Mouse (Mus musculus): Measurements from ENCODE around the gene Gng12. TPM values are rescaled to one million over a fixed set of nuclear protein-coding genes. Genes with fewer than 3 reads are reported as not detected.

The Gng12 gene
- total and polyA plus RNA-seq, 2 experiments from 2014 or later: 20.1 to 41.0 TPM

GRCm38 (mm10) chr6:66920786-66921185 is 24.6 kb downstream of the Gng12 start:
- ATAC-seq (ENCODE audit: insufficient read depth, low read depth) (no peak), DNase-seq (ENCODE audit: low spot score) (no peak)
- H3K9me3 ChIP-seq (replicated peaks; ENCODE audit: control insufficient read depth, low read length): no peaks in the 10 kb centered on the region
- H3K27me3 ChIP-seq (ENCODE audit: control insufficient read depth, insufficient read depth, low read length): no peaks in the 10 kb centered on the region
- WGBS: 88% methylated on average over 4 of the region's 4 CpGs
- H3K4me1 ChIP-seq (ENCODE audit: control insufficient read depth, insufficient read depth): no peaks in the 10 kb centered on the region
- no peak overlapping the region for H3K4me3 ChIP-seq (ENCODE audit: low read depth, low read length)
- no peak overlapping the region for H3K9ac ChIP-seq (replicated peaks; ENCODE audit: low read depth, low read length)
- H3K27ac ChIP-seq (ENCODE audit: low read depth): no peak overlapping the region
- H3K36me3 ChIP-seq (replicated peaks; ENCODE audit: control insufficient read depth, insufficient read depth, low read length): peaks cover 3% of the 10 kb centered on the region; the same call in 1 of the 2 replicates
- TF ChIP-seq CTCF (IDR thresholded peaks at IDR 0.05; ENCODE audit: low read depth) (no peak), EP300 (IDR thresholded peaks at IDR 0.05; ENCODE audit: low read depth) (no peak)
- no peak overlapping the region for H3K4me2 ChIP-seq (ENCODE audit: low read depth, low read length)

- TF ChIP-seq EP300 (IDR thresholded peaks at IDR 0.05; ENCODE audit: low read depth) (no peak), CTCF (IDR thresholded peaks at IDR 0.05; ENCODE audit: low read depth) (no peak)
- Histone ChIP-seq H3K9me3 (replicated peaks; ENCODE audit: control insufficient read depth, low read length) (no peaks in the 10 kb centered on the region), H3K9ac (replicated peaks; ENCODE audit: low read depth, low read length) (no peak overlapping the region), H3K27ac (ENCODE audit: low read depth) (no peak overlapping the region), H3K27me3 (ENCODE audit: control insufficient read depth, insufficient read depth, low read length) (no peaks in the 10 kb centered on the region), H3K36me3 (replicated peaks; ENCODE audit: control insufficient read depth, insufficient read depth, low read length) (no peaks in the 10 kb centered on the region), H3K4me1 (ENCODE audit: control insufficient read depth, insufficient read depth) (no peaks in the 10 kb centered on the region), H3K4me2 (ENCODE audit: low read depth, low read length) (no peak overlapping the region), H3K4me3 (ENCODE audit: low read depth, low read length) (no peak overlapping the region)
- DNase-seq (ENCODE audit: low spot score) (no peak), ATAC-seq (ENCODE audit: insufficient read depth, low read depth) (no peak)
- WGBS: 83% methylated on average over 4 of the region's 4 CpGs
These were observed 25.6 kb downstream of the Gng12 start for GRCm38 (mm10) chr6:66921755-66922154.

- 89% methylated on average over 7 of the region's 7 CpGs for WGBS
- Histone ChIP-seq H3K9ac (replicated peaks; ENCODE audit: low read depth, low read length) (no peak overlapping the region), H3K27ac (ENCODE audit: low read depth) (no peak overlapping the region), H3K4me2 (ENCODE audit: low read depth, low read length) (no peak overlapping the region), H3K4me1 (ENCODE audit: control insufficient read depth, insufficient read depth) (no peaks in the 10 kb centered on the region), H3K27me3 (ENCODE audit: control insufficient read depth, insufficient read depth, low read length) (no peaks in the 10 kb centered on the region), H3K36me3 (replicated peaks; ENCODE audit: control insufficient read depth, insufficient read depth, low read length) (no peaks in the 10 kb centered on the region), H3K9me3 (replicated peaks; ENCODE audit: control insufficient read depth, low read length) (no peaks in the 10 kb centered on the region), H3K4me3 (ENCODE audit: low read depth, low read length) (no peak overlapping the region)
- TF ChIP-seq EP300 (IDR thresholded peaks at IDR 0.05; ENCODE audit: low read depth): no peak
- TF ChIP-seq CTCF (IDR thresholded peaks at IDR 0.05; ENCODE audit: low read depth): no peak
- DNase-seq (ENCODE audit: low spot score) (no peak), ATAC-seq (ENCODE audit: insufficient read depth, low read depth) (no peak)
These were observed 26.3 kb downstream of the Gng12 start for GRCm38 (mm10) chr6:66922501-66922900.

- Histone ChIP-seq H3K27ac (ENCODE audit: low read depth) (no peak overlapping the region), H3K4me2 (ENCODE audit: low read depth, low read length) (no peak overlapping the region), H3K4me3 (ENCODE audit: low read depth, low read length) (no peak overlapping the region), H3K27me3 (ENCODE audit: control insufficient read depth, insufficient read depth, low read length) (no peaks in the 10 kb centered on the region), H3K36me3 (replicated peaks; ENCODE audit: control insufficient read depth, insufficient read depth, low read length) (no peaks in the 10 kb centered on the region), H3K9ac (replicated peaks; ENCODE audit: low read depth, low read length) (no peak overlapping the region), H3K4me1 (ENCODE audit: control insufficient read depth, insufficient read depth) (no peaks in the 10 kb centered on the region), H3K9me3 (replicated peaks; ENCODE audit: control insufficient read depth, low read length) (no peaks in the 10 kb centered on the region)
- TF ChIP-seq CTCF (IDR thresholded peaks at IDR 0.05; ENCODE audit: low read depth): no peak
- TF ChIP-seq EP300 (IDR thresholded peaks at IDR 0.05; ENCODE audit: low read depth): no peak
- DNase-seq (ENCODE audit: low spot score): no peak
- 93% methylated on average over 4 of the region's 4 CpGs for WGBS
- no peak for ATAC-seq (ENCODE audit: insufficient read depth, low read depth)
These were observed 27.7 kb downstream of the Gng12 start for GRCm38 (mm10) chr6:66923851-66924250.

GRCm38 (mm10) chr6:66924315-66924965 is 28.2 kb downstream of the Gng12 start:
- WGBS: 86% methylated on average over 7 of the region's 7 CpGs
- Histone ChIP-seq H3K36me3 (replicated peaks; ENCODE audit: control insufficient read depth, insufficient read depth, low read length) (no peaks in the 10 kb centered on the region), H3K4me2 (ENCODE audit: low read depth, low read length) (no peak overlapping the region), H3K9ac (replicated peaks; ENCODE audit: low read depth, low read length) (no peak overlapping the region), H3K9me3 (replicated peaks; ENCODE audit: control insufficient read depth, low read length) (no peaks in the 10 kb centered on the region), H3K4me3 (ENCODE audit: low read depth, low read length) (no peak overlapping the region), H3K4me1 (ENCODE audit: control insufficient read depth, insufficient read depth) (no peaks in the 10 kb centered on the region), H3K27ac (ENCODE audit: low read depth) (no peak overlapping the region), H3K27me3 (ENCODE audit: control insufficient read depth, insufficient read depth, low read length) (no peaks in the 10 kb centered on the region)
- ATAC-seq (ENCODE audit: insufficient read depth, low read depth) (no peak), DNase-seq (ENCODE audit: low spot score) (no peak)
- TF ChIP-seq CTCF (IDR thresholded peaks at IDR 0.05; ENCODE audit: low read depth): no peak
- no peak for TF ChIP-seq EP300 (IDR thresholded peaks at IDR 0.05; ENCODE audit: low read depth)

DNA sequence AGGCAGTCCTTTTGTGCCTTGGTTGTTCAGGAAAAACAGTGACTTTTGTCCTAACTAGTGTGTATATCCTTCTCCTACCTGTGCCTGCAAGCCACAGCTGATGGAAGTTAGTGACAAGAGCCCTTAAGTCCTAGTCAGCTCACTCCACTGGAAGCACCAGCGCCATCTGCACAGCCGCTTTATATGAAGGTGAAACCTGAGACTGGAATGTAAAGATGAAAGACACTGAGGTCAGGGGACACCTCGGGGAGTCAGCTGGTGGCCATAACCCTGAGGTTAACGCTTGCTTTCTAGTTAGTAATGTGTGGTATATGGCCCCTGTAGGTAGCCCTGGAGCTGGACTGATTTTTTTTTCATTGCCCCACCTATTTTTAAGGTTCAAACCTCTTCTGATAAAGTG is 30.1 kb downstream of the Gng12 start:
- H3K4me2 ChIP-seq (ENCODE audit: low read depth, low read length): no peak overlapping the region
- H3K4me3 ChIP-seq (ENCODE audit: low read depth, low read length): no peak overlapping the region
- no peaks in the 10 kb centered on the region for H3K9me3 ChIP-seq (replicated peaks; ENCODE audit: control insufficient read depth, low read length)
- ATAC-seq (ENCODE audit: insufficient read depth, low read depth) (no peak), DNase-seq (ENCODE audit: low spot score) (no peak)
- WGBS: 45% methylated on average over 4 of the region's 4 CpGs
- TF ChIP-seq CTCF (IDR thresholded peaks at IDR 0.05; ENCODE audit: low read depth): no peak
- no peak overlapping the region for H3K9ac ChIP-seq (replicated peaks; ENCODE audit: low read depth, low read length)
- no peak overlapping the region for H3K27ac ChIP-seq (ENCODE audit: low read depth)
- no peaks in the 10 kb centered on the region for H3K36me3 ChIP-seq (replicated peaks; ENCODE audit: control insufficient read depth, insufficient read depth, low read length)
- no peaks in the 10 kb centered on the region for H3K4me1 ChIP-seq (ENCODE audit: control insufficient read depth, insufficient read depth)
- no peaks in the 10 kb centered on the region for H3K27me3 ChIP-seq (ENCODE audit: control insufficient read depth, insufficient read depth, low read length)

All from heart, postnatal 0 days (tissue).